Mouse (Mus musculus): ENCODE results near the gene Gse1. TPM values are rescaled to one million over a fixed set of nuclear protein-coding genes. Genes with fewer than 3 reads are reported as not detected.
A peak's percentile ranks its signal among the peaks of the same experiment; 100 is the strongest.

Gene Gse1
- total RNA-seq, 1 experiment = 21.4 TPM

- Histone ChIP-seq H3K27ac (ENCODE audit: insufficient read depth, low read depth, low read length, poor library complexity, severe bottlenecking) (no peak overlapping the region), H3K9ac (ENCODE audit: insufficient read depth, low read depth, low read length, poor library complexity, severe bottlenecking) (no peak overlapping the region), H3K36me3 (ENCODE audit: control insufficient read depth, insufficient read depth, low read length, poor library complexity, severe bottlenecking) (no peaks in the 10 kb centered on the region), H3K4me3 (ENCODE audit: insufficient read depth in 1 of 2, low read depth in 1 of 2, low read length in 2 of 2, poor library complexity in 1 of 2, severe bottlenecking in 1 of 2) (no peak overlapping the region), H3K9me3 (ENCODE audit: control insufficient read depth, insufficient read depth, low read depth, low read length) (no peaks in the 10 kb centered on the region), H3K4me1 (ENCODE audit: control insufficient read depth in 2 of 2, insufficient read depth in 2 of 2, low read length in 2 of 2, poor library complexity in 1 of 2) (peaks cover 5 to 11% of the 10 kb centered on the region in 2 experiments; a peak in 1 of 4 replicates)
- TF ChIP-seq HCFC1 (IDR thresholded peaks at IDR 0.05; ENCODE audit: borderline replicate concordance, insufficient read depth, low read length) (no peak), ZC3H11A (IDR thresholded peaks at IDR 0.05; ENCODE audit: borderline replicate concordance, low read depth, low read length) (no peak), CHD2 (IDR thresholded peaks at IDR 0.05; ENCODE audit: low read depth, low read length) (no peak), MAFK (IDR thresholded peaks at IDR 0.05; ENCODE audit: insufficient read depth, low read depth, low read length) (no peak), ZNF384 (IDR thresholded peaks at IDR 0.05; ENCODE audit: low read depth, low read length) (no peak)
- DNase-seq (ENCODE audit: low read depth, low spot score) = no peak
- in situ Hi-C loops (cut with MboI; ENCODE audit: low sequenced_read_pairs in 2 of 2, unreplicated experiment in 2 of 2) = no loop called here
Observed at GRCm38 (mm10) chr8:120251411-120252035, 23.3 kb downstream of the Gse1 start.

- Histone ChIP-seq H3K27ac (ENCODE audit: insufficient read depth, low read depth, low read length, poor library complexity, severe bottlenecking) (no peak overlapping the region), H3K9ac (ENCODE audit: insufficient read depth, low read depth, low read length, poor library complexity, severe bottlenecking) (no peak overlapping the region), H3K9me3 (ENCODE audit: control insufficient read depth, insufficient read depth, low read depth, low read length) (no peaks in the 10 kb centered on the region), H3K4me3 (ENCODE audit: insufficient read depth in 1 of 2, low read depth in 1 of 2, low read length in 2 of 2, poor library complexity in 1 of 2, severe bottlenecking in 1 of 2) (no peak overlapping the region), H3K4me1 (ENCODE audit: control insufficient read depth in 2 of 2, insufficient read depth in 2 of 2, low read length in 2 of 2, poor library complexity in 1 of 2) (peaks cover 10 to 14% of the 10 kb centered on the region in 2 experiments; a peak in 1 of 4 replicates), H3K36me3 (ENCODE audit: control insufficient read depth, insufficient read depth, low read length, poor library complexity, severe bottlenecking) (no peaks in the 10 kb centered on the region)
- in situ Hi-C loops (cut with MboI; ENCODE audit: low sequenced_read_pairs in 2 of 2, unreplicated experiment in 2 of 2) = no loop called here
- no peak for DNase-seq (ENCODE audit: low read depth, low spot score)
- TF ChIP-seq ZC3H11A (IDR thresholded peaks at IDR 0.05; ENCODE audit: borderline replicate concordance, low read depth, low read length) = no peak
- no peak for TF ChIP-seq ZNF384 (IDR thresholded peaks at IDR 0.05; ENCODE audit: low read depth, low read length)
- TF ChIP-seq CHD2 (IDR thresholded peaks at IDR 0.05; ENCODE audit: low read depth, low read length) = no peak
- TF ChIP-seq HCFC1 (IDR thresholded peaks at IDR 0.05; ENCODE audit: borderline replicate concordance, insufficient read depth, low read length) = no peak
Observed at GRCm38 (mm10) chr8:120253626-120254025, 25.4 kb downstream of the Gse1 start.

DNA sequence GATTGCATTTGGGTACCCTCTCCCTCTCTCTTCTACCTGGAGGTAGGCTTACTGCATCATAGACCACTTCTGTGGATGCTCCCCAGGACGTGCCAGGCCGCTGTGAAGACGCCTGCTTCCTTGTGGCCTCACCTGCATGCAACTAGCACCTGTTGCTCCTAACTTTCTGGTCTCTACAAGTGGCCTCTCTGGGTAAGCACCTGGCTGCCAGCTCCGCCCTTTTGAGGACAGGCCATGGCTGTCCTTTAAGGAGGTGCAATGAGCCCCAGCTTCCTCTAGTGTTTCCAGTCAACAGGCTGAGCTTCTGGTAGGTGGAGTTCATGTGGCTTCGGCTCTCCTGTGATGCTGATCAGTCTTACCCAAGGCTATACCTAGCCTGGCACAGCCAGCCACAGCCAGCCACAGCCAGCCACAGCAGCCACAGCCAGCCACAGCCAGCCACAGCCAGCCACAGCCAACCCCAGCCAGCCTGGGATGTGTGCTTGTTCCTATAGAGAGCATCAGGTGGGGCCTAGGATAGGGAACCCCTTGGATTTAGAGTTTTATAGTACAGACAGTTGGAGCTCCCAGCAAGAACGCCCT is 27.2 kb downstream of the Gse1 start:
- no peak for DNase-seq (ENCODE audit: low read depth, low spot score)
- in situ Hi-C loops (cut with MboI; ENCODE audit: low sequenced_read_pairs in 2 of 2, unreplicated experiment in 2 of 2) = no loop called here
- Histone ChIP-seq H3K4me1 (ENCODE audit: control insufficient read depth in 2 of 2, insufficient read depth in 2 of 2, low read length in 2 of 2, poor library complexity in 1 of 2) (peaks cover 10 to 14% of the 10 kb centered on the region in 2 experiments; a peak in 1 of 4 replicates), H3K36me3 (ENCODE audit: control insufficient read depth, insufficient read depth, low read length, poor library complexity, severe bottlenecking) (no peaks in the 10 kb centered on the region), H3K9ac (ENCODE audit: insufficient read depth, low read depth, low read length, poor library complexity, severe bottlenecking) (no peak overlapping the region), H3K27ac (ENCODE audit: insufficient read depth, low read depth, low read length, poor library complexity, severe bottlenecking) (no peak overlapping the region), H3K9me3 (ENCODE audit: control insufficient read depth, insufficient read depth, low read depth, low read length) (no peaks in the 10 kb centered on the region), H3K4me3 (ENCODE audit: insufficient read depth in 1 of 2, low read depth in 1 of 2, low read length in 2 of 2, poor library complexity in 1 of 2, severe bottlenecking in 1 of 2) (no peak overlapping the region; a peak in 1 of 4 replicates)
- TF ChIP-seq HCFC1 (IDR thresholded peaks at IDR 0.05; ENCODE audit: borderline replicate concordance, insufficient read depth, low read length) (no peak), CHD2 (IDR thresholded peaks at IDR 0.05; ENCODE audit: low read depth, low read length) (no peak), ZNF384 (IDR thresholded peaks at IDR 0.05; ENCODE audit: low read depth, low read length) (no peak), ZC3H11A (IDR thresholded peaks at IDR 0.05; ENCODE audit: borderline replicate concordance, low read depth, low read length) (no peak), MAFK (IDR thresholded peaks at IDR 0.05; ENCODE audit: insufficient read depth, low read depth, low read length) (no peak)

GRCm38 (mm10) chr8:120256958-120257357 is 28.7 kb downstream of the Gse1 start:
- TF ChIP-seq CHD2 (IDR thresholded peaks at IDR 0.05; ENCODE audit: low read depth, low read length) (no peak), ZC3H11A (IDR thresholded peaks at IDR 0.05; ENCODE audit: borderline replicate concordance, low read depth, low read length) (no peak), MAFK (IDR thresholded peaks at IDR 0.05; ENCODE audit: insufficient read depth, low read depth, low read length) (no peak), HCFC1 (IDR thresholded peaks at IDR 0.05; ENCODE audit: borderline replicate concordance, insufficient read depth, low read length) (no peak), ZNF384 (IDR thresholded peaks at IDR 0.05; ENCODE audit: low read depth, low read length) (no peak)
- no peak for DNase-seq (ENCODE audit: low read depth, low spot score)
- H3K9ac ChIP-seq (ENCODE audit: insufficient read depth, low read depth, low read length, poor library complexity, severe bottlenecking) = no peak overlapping the region
- in situ Hi-C loops (cut with MboI; ENCODE audit: low sequenced_read_pairs in 2 of 2, unreplicated experiment in 2 of 2) = no loop called here
- H3K4me1 ChIP-seq (ENCODE audit: control insufficient read depth in 2 of 2, insufficient read depth in 2 of 2, low read length in 2 of 2, poor library complexity in 1 of 2) = peaks cover 8 to 15% of the 10 kb centered on the region in 2 experiments; a peak in 1 of 4 replicates
- no peaks in the 10 kb centered on the region for H3K36me3 ChIP-seq (ENCODE audit: control insufficient read depth, insufficient read depth, low read length, poor library complexity, severe bottlenecking)
- no peaks in the 10 kb centered on the region for H3K9me3 ChIP-seq (ENCODE audit: control insufficient read depth, insufficient read depth, low read depth, low read length)
- H3K4me3 ChIP-seq (ENCODE audit: insufficient read depth in 1 of 2, low read depth in 1 of 2, low read length in 2 of 2, poor library complexity in 1 of 2, severe bottlenecking in 1 of 2) = peak overlapping the region in 1 of 2 experiments; percentile 12; a peak in 1 of 4 replicates
- H3K27ac ChIP-seq (ENCODE audit: insufficient read depth, low read depth, low read length, poor library complexity, severe bottlenecking) = no peak overlapping the region
